Comparison of ENCODE assay signal across 14 mouse cellular contexts in the genomic region with DNA sequence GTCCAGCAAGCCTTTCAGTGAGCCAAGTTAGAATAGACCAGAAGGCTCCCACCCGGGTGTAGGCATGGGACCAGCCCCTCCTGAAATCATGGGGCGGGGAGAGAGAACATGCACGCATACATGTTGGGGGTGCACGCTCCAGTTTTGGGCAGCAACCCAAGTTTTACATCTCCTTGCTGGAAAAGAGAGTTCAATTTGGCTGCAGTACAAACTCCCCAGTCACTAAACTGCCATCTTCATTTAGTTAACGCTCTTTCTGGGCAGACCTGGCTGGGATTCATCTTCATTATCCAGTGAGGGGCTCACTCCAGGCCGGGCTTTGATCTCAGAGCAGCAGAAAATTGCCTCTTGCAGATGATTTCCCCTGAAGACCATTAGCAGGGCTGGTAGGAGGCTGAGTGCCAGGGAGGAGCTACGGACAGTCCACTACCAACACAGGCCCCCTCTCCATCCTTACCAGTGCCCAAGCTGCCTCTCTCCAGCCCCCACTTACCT.
DNase-seq lines count a peak whose midpoint lies in the region; ATAC-seq lines count a peak whose summit lies in the region.
"Had no signal": no experiment of that assay in that cellular context is flagged by ENCODE, and none has a peak within 500 bp of the region (broad histone marks: within the 10 kb centered on the region; RNA-seq: fewer than 3 reads in every experiment).

No protein-coding gene starts in this region.

- peak; percentile 74 for DNase-seq in heart, adult 11 months
- no peak for DNase-seq in midbrain, embryonic 11.5 days (ENCODE audit: low spot score, missing footprints)
- DNase-seq in brain, embryonic 18.5 days (ENCODE audit: low read depth, low spot score) = peak; percentile 67
- no peak for DNase-seq in gastrocnemius, postnatal 4 days (ENCODE audit: low spot score in 2 of 2)
- no peak for DNase-seq in adipocyte (ENCODE audit: low spot score)
- DNase-seq: adrenal gland, postnatal 36 days; heart, adult 2 months; heart, postnatal 4 days; thymus, postnatal 25 days had no signal

- no peak overlapping the region for H3K4me2 ChIP-seq in heart, embryonic 12.5 days
- no peak overlapping the region for H3K4me2 ChIP-seq in midbrain, embryonic 13.5 days (replicated peaks)
- no peak overlapping the region for H3K4me2 ChIP-seq in midbrain, embryonic 11.5 days
- no peak overlapping the region for H3K4me2 ChIP-seq in midbrain, embryonic 15.5 days
- H3K4me2 ChIP-seq: liver, embryonic 12.5 days had no signal

- no peaks in the 10 kb centered on the region for H3K36me3 ChIP-seq in heart, embryonic 12.5 days
- H3K36me3 ChIP-seq in midbrain, embryonic 13.5 days = no peaks in the 10 kb centered on the region
- H3K36me3 ChIP-seq in midbrain, embryonic 11.5 days (ENCODE audit: control insufficient read depth, insufficient read depth, low read length) = no peaks in the 10 kb centered on the region
- H3K36me3 ChIP-seq in midbrain, embryonic 15.5 days (replicated peaks) = no peaks in the 10 kb centered on the region
- H3K36me3 ChIP-seq: liver, embryonic 12.5 days had no signal

- H3K9me3 ChIP-seq in heart, embryonic 12.5 days (replicated peaks) = no peaks in the 10 kb centered on the region
- H3K9me3 ChIP-seq in midbrain, embryonic 13.5 days = no peaks in the 10 kb centered on the region
- no peaks in the 10 kb centered on the region for H3K9me3 ChIP-seq in midbrain, embryonic 11.5 days (ENCODE audit: control insufficient read depth, low read length)
- H3K9me3 ChIP-seq in midbrain, embryonic 15.5 days = no peaks in the 10 kb centered on the region
- H3K9me3 ChIP-seq: liver, embryonic 12.5 days; megakaryocyte, embryonic 14.5 days had no signal

- ATAC-seq in heart, embryonic 12.5 days (ENCODE audit: insufficient number of reproducible peaks, low FRiP score) = no peak
- peak; percentile 44 for ATAC-seq in midbrain, embryonic 13.5 days
- ATAC-seq in midbrain, embryonic 11.5 days (ENCODE audit: low FRiP score) = no peak
- ATAC-seq in midbrain, embryonic 15.5 days (replicated peaks) = peak; percentile 41; the same call in 1 of the 2 replicates
- ATAC-seq: liver, embryonic 12.5 days had no signal

- H3K4me3 ChIP-seq in heart, embryonic 12.5 days = no peak overlapping the region
- no peak overlapping the region for H3K4me3 ChIP-seq in midbrain, embryonic 13.5 days (replicated peaks)
- no peak overlapping the region for H3K4me3 ChIP-seq in midbrain, embryonic 11.5 days (ENCODE audit: low read depth, low read length)
- no peak overlapping the region for H3K4me3 ChIP-seq in midbrain, embryonic 15.5 days
- H3K4me3 ChIP-seq: heart, adult 2 months; liver, embryonic 12.5 days; megakaryocyte, embryonic 14.5 days had no signal

- WGBS in heart, embryonic 12.5 days = 68% methylated on average over 7 of the region's 7 CpGs
- 46% methylated on average over 7 of the region's 7 CpGs for WGBS in midbrain, embryonic 13.5 days
- WGBS in midbrain, embryonic 11.5 days = 66% methylated on average over 7 of the region's 7 CpGs
- 26% methylated on average over 7 of the region's 7 CpGs for WGBS in midbrain, embryonic 15.5 days

- no peak overlapping the region for H3K27ac ChIP-seq in heart, embryonic 12.5 days (ENCODE audit: poor library complexity, severe bottlenecking)
- H3K27ac ChIP-seq in midbrain, embryonic 13.5 days = peak overlapping the region; percentile 67
- no peak overlapping the region for H3K27ac ChIP-seq in midbrain, embryonic 11.5 days (ENCODE audit: low read depth, low read length)
- peak overlapping the region; percentile 73; the same call in 1 of the 2 replicates for H3K27ac ChIP-seq in midbrain, embryonic 15.5 days
- H3K27ac ChIP-seq: heart, adult 2 months; liver, embryonic 12.5 days had no signal

- no peaks in the 10 kb centered on the region for H3K27me3 ChIP-seq in heart, embryonic 12.5 days (replicated peaks)
- H3K27me3 ChIP-seq in midbrain, embryonic 13.5 days = peaks cover 62% of the 10 kb centered on the region
- H3K27me3 ChIP-seq in midbrain, embryonic 11.5 days (ENCODE audit: control insufficient read depth, insufficient read depth, low read length) = peaks cover 18% of the 10 kb centered on the region
- H3K27me3 ChIP-seq in midbrain, embryonic 15.5 days (replicated peaks) = no peaks in the 10 kb centered on the region

- H3K9ac ChIP-seq in heart, embryonic 12.5 days = no peak overlapping the region
- H3K9ac ChIP-seq in midbrain, embryonic 13.5 days (replicated peaks) = no peak overlapping the region
- H3K9ac ChIP-seq in midbrain, embryonic 11.5 days (ENCODE audit: low read length) = no peak overlapping the region
- H3K9ac ChIP-seq in midbrain, embryonic 15.5 days = no peak overlapping the region
- H3K9ac ChIP-seq: liver, embryonic 12.5 days had no signal

- peaks cover 23% of the 10 kb centered on the region for H3K4me1 ChIP-seq in heart, embryonic 12.5 days (replicated peaks)
- peaks cover 51% of the 10 kb centered on the region for H3K4me1 ChIP-seq in midbrain, embryonic 13.5 days (replicated peaks)
- peaks cover 30% of the 10 kb centered on the region for H3K4me1 ChIP-seq in midbrain, embryonic 11.5 days (ENCODE audit: control insufficient read depth, insufficient read depth, low read length)
- H3K4me1 ChIP-seq in midbrain, embryonic 15.5 days = peaks cover 39% of the 10 kb centered on the region

Comparison
In these comparisons a context has a peak if more than half of its experiments do, and no peak if none do; other contexts are left out.
1. ATAC-seq: peak in midbrain, embryonic 13.5 days (single experiment) and midbrain, embryonic 15.5 days (single experiment); none in heart, embryonic 12.5 days (single experiment) and midbrain, embryonic 11.5 days (single experiment).
2. H3K27ac ChIP-seq: peak in midbrain, embryonic 13.5 days (single experiment) and midbrain, embryonic 15.5 days (single experiment); none in heart, embryonic 12.5 days (single experiment) and midbrain, embryonic 11.5 days (single experiment).
3. DNase-seq: peak in heart, adult 11 months (single experiment) and brain, embryonic 18.5 days (single experiment); none in midbrain, embryonic 11.5 days (single experiment), gastrocnemius, postnatal 4 days (0 of 2) and adipocyte (single experiment).